Mouse (Mus musculus) liver, embryonic 14.5 days (tissue): Measurements from ENCODE around the gene Ddx46. TPM values are rescaled to one million over a fixed set of nuclear protein-coding genes. Genes with fewer than 3 reads are reported as not detected.
A peak's percentile ranks its signal among the peaks of the same experiment; 100 is the strongest.

Experiments used
- ATAC-seq: fragments of 200-750 bp; cut with Nextera tagmentation; 2 replicates; pipeline ENCODE4 v1.8.0; 2017; ENCODE audit warnings: moderate number of reproducible peaks, mild to moderate bottlenecking, moderate library complexity; ENCODE audit not compliant: insufficient read depth
- DNase-seq, 3 experiments: peaks; one replicate each; pipeline ENCODE4 v3.0.0-alpha.2; 2012 to 2013; ENCODE audit warnings: low read depth in 3 of 3, low spot score in 3 of 3
- H3K27ac ChIP-seq: fragments of 300-500 bp; sonication (generic); 2 replicates; pipeline ENCODE4 v1.5.1; 2014; ENCODE audit warnings: moderate library complexity, mild to moderate bottlenecking, control low read depth, inconsistent platforms
- H3K27me3 ChIP-seq: fragments of 300-500 bp; sonication (generic); 2 replicates; pipeline ENCODE4 v1.6.1; 2014; ENCODE audit warnings: mild to moderate bottlenecking, low read length, moderate library complexity; ENCODE audit not compliant: control insufficient read depth, insufficient read depth
- H3K36me3 ChIP-seq: fragments of 300-500 bp; sonication (generic); replicated peaks from 2 replicates; pipeline ENCODE4 v1.6.1; 2014; ENCODE audit warnings: low read depth; ENCODE audit not compliant: control insufficient read depth, insufficient read depth
- H3K4me1 ChIP-seq, 2 experiments: fragments of 200-500 bp in 1 of 2; fragments of 300-500 bp in 1 of 2; sonication (generic) in 1 of 2; replicated peaks; 2 replicates each; pipeline ENCODE4 v1.6.1; 2012 to 2014; ENCODE audit warnings: antibody characterized with exemption in 1 of 2, inconsistent platforms in 1 of 2, low read length in 1 of 2; ENCODE audit not compliant: control insufficient read depth in 2 of 2, insufficient read depth in 2 of 2
- H3K4me2 ChIP-seq: fragments of 300-500 bp; sonication (generic); 2 replicates; pipeline ENCODE4 v1.6.1; 2014; ENCODE audit warnings: low read depth, mild to moderate bottlenecking, control low read depth, moderate library complexity
- H3K4me3 ChIP-seq, 2 experiments: fragments of 200-500 bp in 1 of 2; fragments of 300-500 bp in 1 of 2; sonication (generic) in 1 of 2; 2 replicates each; pipeline ENCODE4 v1.5.1; 2012 to 2014; ENCODE audit warnings: low read depth in 2 of 2, low read length in 2 of 2, mild to moderate bottlenecking in 2 of 2, control low read depth in 1 of 2, inconsistent platforms in 1 of 2, moderate library complexity in 1 of 2; ENCODE audit not compliant: insufficient read depth in 1 of 2
- H3K9ac ChIP-seq: fragments of 300-500 bp; sonication (generic); replicated peaks from 2 replicates; pipeline ENCODE4 v1.6.1; 2014; ENCODE audit warnings: mild to moderate bottlenecking, control low read depth, moderate library complexity
- H3K9me3 ChIP-seq: fragments of 300-500 bp; sonication (generic); 2 replicates; pipeline ENCODE4 v1.6.1; 2016; ENCODE audit warnings: low read length, mixed read lengths; ENCODE audit not compliant: control insufficient read depth
- CTCF ChIP-seq: IDR thresholded peaks from 2 replicates; pipeline ENCODE4 v1.5.1; 2016; ENCODE audit warnings: antibody characterized with exemption, low read depth, control low read depth
- EP300 ChIP-seq: IDR thresholded peaks from 2 replicates; pipeline ENCODE4 v1.6.1; 2016; ENCODE audit warnings: antibody characterized with exemption, low read depth
- WGBS: fragments of 180-500 bp; shearing (Covaris S2); extraction: QIAGEN DNeasy Blood & Tissue Kit; methylation state at CpG from one replicate; pipeline ENCODE4 v1.1.7; 2014; ENCODE audit not compliant: insufficient replicate concordance; 5-methylcytosine and 5-hydroxymethylcytosine counted together
- polyA plus RNA-seq, 2 experiments: library from polyadenylated mRNA; depleted of rRNA in 1 of 2; stranded (reverse) in 1 of 2; unstranded in 1 of 2; fragments of >200 nt; fragmentation: Nextera tagmentation in 1 of 2; extraction: Ambion mirVana in 1 of 2; gene quantifications; 2 replicates each; pipeline versions ENCODE4 v1.2.1 to v1.2.3; 2012 to 2014

The Ddx46 gene
- polyA plus RNA-seq, 2 experiments = 17.4 to 19.3 TPM

DNA sequence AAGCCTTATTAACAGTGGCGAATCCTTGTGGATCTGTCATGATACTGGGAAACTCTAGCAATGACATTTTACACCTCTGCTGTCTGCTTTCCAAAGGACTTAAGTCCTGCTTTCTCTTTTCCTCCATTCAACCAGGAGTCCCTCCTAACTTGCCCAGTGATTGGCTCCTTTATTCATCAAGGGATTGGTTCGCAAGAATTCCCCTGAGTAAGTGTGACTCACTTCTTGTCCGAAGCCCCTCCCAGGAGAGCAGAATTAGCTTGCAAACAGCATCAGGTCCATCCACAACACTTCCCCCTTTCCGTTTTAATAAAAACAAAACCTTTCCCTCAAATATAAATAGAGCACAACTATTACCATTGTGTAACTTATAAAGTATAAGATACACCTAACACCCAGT lies 69.5 kb downstream of the Ddx46 start:
- Histone ChIP-seq H3K9me3 (no peaks in the 10 kb centered on the region), H3K4me3 (no peak overlapping the region), H3K4me1 (no peaks in the 10 kb centered on the region), H3K27ac (no peak overlapping the region), H3K4me2 (no peak overlapping the region), H3K9ac (no peak overlapping the region), H3K36me3 (peaks cover 32% of the 10 kb centered on the region), H3K27me3 (no peaks in the 10 kb centered on the region)
- no peak for TF ChIP-seq CTCF
- TF ChIP-seq EP300 = no peak
- DNase-seq (no peak), ATAC-seq (no peak)
- WGBS = 74% methylated on average over 4 of the region's 4 CpGs

GRCm38 (mm10) chr13:55712846-55713245 lies 78.0 kb downstream of the Ddx46 start:
- DNase-seq = no peak
- WGBS = 74% methylated on average over 3 of the region's 3 CpGs

DNA sequence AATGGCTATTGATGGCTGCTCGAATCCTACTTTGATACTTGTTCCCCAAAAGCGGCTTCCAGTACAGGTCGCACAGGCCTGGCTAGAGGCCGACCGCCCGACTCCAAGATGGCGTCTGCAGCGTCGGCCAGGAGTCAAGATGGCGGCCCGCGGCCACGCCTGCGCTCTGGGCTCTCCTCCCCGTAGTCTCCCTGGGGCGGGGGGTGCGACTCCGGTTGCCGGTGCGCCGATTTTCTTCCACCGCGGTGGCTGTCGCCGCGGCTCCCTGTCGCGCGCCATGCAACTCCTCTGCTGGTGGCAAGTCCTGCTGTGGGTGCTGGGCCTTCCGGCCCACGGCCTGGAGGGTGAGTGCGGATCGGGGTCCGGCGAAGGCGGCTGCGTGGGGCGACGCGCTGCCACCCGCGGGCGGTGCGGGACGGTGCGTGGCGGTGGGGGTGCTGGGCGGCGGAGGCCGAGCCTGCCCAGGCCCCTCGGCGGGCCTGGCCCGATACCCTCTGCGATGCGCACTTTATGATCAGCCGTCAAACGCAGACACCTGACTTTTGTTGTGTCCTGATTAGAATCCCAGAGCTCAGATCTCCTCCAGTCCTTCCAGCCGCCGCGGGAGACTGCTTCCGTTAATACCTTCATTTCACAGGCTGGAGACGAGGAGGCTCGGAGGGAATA lies 79.8 kb downstream of the Ddx46 start, which contains the start of gene Txndc15:
TSS of gene Txndc15 (plus strand) at position 150 of the 666 bp plus-strand sequence.
- Histone ChIP-seq H3K4me1 (peaks cover 6 to 9% of the 10 kb centered on the region in 2 experiments; a peak in 1 of 4 replicates), H3K9me3 (no peaks in the 10 kb centered on the region), H3K27me3 (no peaks in the 10 kb centered on the region), H3K4me3 (peak within 1 kb of the TSS; percentile 84 to 95), H3K27ac (peak within 1 kb of the TSS; percentile 48; the same call in 1 of the 2 replicates), H3K4me2 (peak within 1 kb of the TSS; percentile 67), H3K36me3 (no peaks in the 10 kb centered on the region), H3K9ac (peak within 1 kb of the TSS; percentile 95)
- TF ChIP-seq EP300 (no peak), CTCF (no peak)
- ATAC-seq (peak; percentile 94), DNase-seq (peak; percentile 55 to 69 (median 64))
- WGBS = under 1% methylated on average over 62 of the region's 63 CpGs

More at GRCm38 (mm10) chr13:55712846-55713245, 78.0 kb downstream of the Ddx46 start:
- Histone ChIP-seq H3K27ac (no peak overlapping the region), H3K9me3 (no peaks in the 10 kb centered on the region), H3K27me3 (no peaks in the 10 kb centered on the region), H3K4me2 (no peak overlapping the region), H3K36me3 (no peaks in the 10 kb centered on the region), H3K9ac (no peak overlapping the region), H3K4me1 (peaks cover 6 to 9% of the 10 kb centered on the region in 2 experiments; a peak in 1 of 4 replicates), H3K4me3 (no peak overlapping the region)
- no peak for ATAC-seq
- no peak for TF ChIP-seq EP300
- no peak for TF ChIP-seq CTCF

DNA sequence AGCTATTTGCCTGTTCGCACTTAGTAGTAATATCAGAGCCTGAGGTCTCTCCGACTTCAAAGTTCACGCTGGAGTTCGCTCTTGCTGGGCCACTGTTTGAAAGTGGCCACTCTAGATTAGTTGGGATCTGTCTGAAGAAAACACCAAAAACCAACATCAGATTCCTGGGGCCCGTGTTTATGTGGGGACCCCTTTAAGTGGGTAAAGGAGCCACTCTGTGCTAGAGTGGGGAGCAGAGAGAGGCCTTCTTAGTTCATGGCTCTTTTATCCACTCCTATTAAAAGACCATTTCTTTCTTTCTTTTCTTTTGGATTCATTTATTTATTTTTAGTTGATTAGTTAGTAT lies 80.3 kb downstream of the Ddx46 start:
- Histone ChIP-seq H3K27me3 (no peaks in the 10 kb centered on the region), H3K36me3 (no peaks in the 10 kb centered on the region), H3K9ac (peak overlapping the region; percentile 95), H3K4me3 (peak overlapping the region; percentile 84 to 95), H3K27ac (no peak overlapping the region), H3K4me2 (peak overlapping the region; percentile 67), H3K9me3 (no peaks in the 10 kb centered on the region), H3K4me1 (peaks cover 6 to 9% of the 10 kb centered on the region in 2 experiments; a peak in 1 of 4 replicates)
- DNase-seq = no peak
- TF ChIP-seq EP300 (no peak), CTCF (no peak)
- ATAC-seq = no peak
- 9% methylated on average over 5 of the region's 5 CpGs for WGBS

- no peak overlapping the region for H3K4me2 ChIP-seq
- H3K4me3 ChIP-seq = no peak overlapping the region
- no peaks in the 10 kb centered on the region for H3K36me3 ChIP-seq
- TF ChIP-seq CTCF = no peak
- no peak for TF ChIP-seq EP300
- no peak overlapping the region for H3K27ac ChIP-seq
- DNase-seq = no peak
- H3K4me1 ChIP-seq = peaks cover 6 to 9% of the 10 kb centered on the region in 2 experiments; a peak in 1 of 4 replicates
- no peaks in the 10 kb centered on the region for H3K9me3 ChIP-seq
- H3K9ac ChIP-seq = no peak overlapping the region
- ATAC-seq = no peak
- H3K27me3 ChIP-seq = no peaks in the 10 kb centered on the region
- WGBS = 86% methylated on average over 7 of the region's 7 CpGs
Observed at GRCm38 (mm10) chr13:55715908-55716510, 81.2 kb downstream of the Ddx46 start.
